In the genomic region with DNA sequence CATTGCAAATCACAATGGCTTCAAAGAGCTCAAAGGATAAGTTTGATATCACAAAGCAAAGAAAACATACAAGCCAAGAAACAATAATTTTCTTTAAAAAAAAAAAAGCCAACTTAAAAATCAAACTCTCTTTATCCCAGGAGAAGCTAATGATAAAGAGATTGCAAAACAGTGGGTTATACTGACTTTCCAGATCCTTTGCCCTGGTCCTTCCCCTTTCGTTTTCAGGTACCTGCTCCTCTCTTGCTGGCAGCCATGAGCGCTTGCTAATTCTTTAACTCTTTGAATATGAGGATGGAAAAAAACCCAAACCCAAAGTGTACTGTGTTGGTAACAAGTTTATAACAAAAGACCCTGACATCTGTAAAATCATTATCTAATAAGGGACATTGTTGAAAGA, we compare ENCODE assay signal across 13 mouse cellular contexts.
"Had no signal": no experiment of that assay in that cellular context is flagged by ENCODE, and none has a peak within 500 bp of the region (broad histone marks: within the 10 kb centered on the region; RNA-seq: fewer than 3 reads in every experiment).

No protein-coding gene starts in this region.

- DNase-seq: lung, adult 18-20 months; lung, postnatal 10 days; lung, postnatal 4 days; midbrain, embryonic 14.5 days; retina, postnatal 1 day; right cerebral cortex, adult 18-20 months; right cerebral cortex, postnatal 25 days; right cerebral cortex, postnatal 4 days; spleen, adult 18-20 months; thymus, adult 18-20 months; thymus, postnatal 14 days; thymus, postnatal 36 days had no signal

- ATAC-seq: midbrain, embryonic 16.5 days had no signal
